Mouse (Mus musculus): ENCODE data around the gene Wdr77. TPM values are rescaled to one million over a fixed set of nuclear protein-coding genes. Genes with fewer than 3 reads are reported as not detected.
"Not testable (repeated sequence)": the region's sequence is repeated elsewhere in the genome, so short reads cannot be mapped to it uniquely, and the experiment has no call there.

Gene Wdr77
- total RNA-seq, 2 experiments from 2014 or later, result 49.6 to 50.6 TPM

DNA sequence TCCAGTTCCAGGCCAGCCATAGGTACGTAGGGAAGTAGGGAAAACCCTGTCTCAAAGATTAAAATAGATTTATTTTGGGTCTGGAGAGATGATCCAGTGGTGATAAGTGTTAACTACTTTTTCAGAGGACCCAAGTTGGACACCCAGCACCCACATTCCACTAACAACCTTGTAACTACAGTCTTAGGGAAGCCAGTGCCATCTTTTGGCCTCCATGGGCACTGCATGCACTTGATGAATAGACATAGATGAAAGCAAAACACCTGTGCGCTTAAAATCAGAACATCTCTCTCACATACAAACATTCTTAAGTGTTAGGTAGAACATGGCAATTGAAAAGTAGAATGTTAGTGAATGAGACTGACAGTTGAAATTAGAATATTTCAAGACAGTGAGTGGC is 1.5 kb downstream of the Wdr77 start:
- peak; percentile 65 for TF ChIP-seq CTCF (conservative IDR thresholded peaks at IDR 0.05)
- no peak overlapping the region for H3K4me3 ChIP-seq
- no peak for DNase-seq (ENCODE audit: low spot score in 2 of 2)
- no peak overlapping the region for H3K27ac ChIP-seq

DNA sequence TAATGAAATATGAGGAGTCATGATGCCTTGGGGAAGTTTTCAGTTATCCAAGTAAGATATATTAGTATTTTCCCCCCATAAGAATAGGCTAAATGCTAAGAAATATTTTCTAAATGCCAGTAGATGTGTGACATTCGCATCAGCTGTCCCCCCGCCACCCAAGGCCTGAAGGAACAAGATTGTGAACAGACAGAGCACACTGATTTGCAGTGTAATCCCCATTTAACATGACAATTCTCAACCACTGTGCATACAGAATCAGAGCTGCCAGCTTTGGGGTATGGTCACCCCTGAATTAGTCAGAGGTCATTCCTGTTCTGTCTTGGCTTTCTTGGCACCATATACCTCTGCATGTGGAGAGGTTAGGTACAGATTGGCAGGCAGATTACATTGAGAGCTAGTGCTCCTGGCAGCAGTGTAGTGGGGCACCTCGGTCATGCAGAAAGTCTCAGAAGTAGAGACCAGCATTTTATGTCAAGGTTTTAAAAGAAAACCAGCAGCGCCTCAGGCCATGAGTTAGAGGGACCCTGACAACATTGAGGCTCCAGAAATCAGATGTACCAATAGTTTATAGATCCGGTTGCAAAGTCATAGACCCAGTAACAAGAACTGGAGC is 12.8 kb downstream of the Wdr77 start:
- DNase-seq (ENCODE audit: low spot score in 2 of 2), result no peak
- Histone ChIP-seq H3K27ac (no peak overlapping the region), H3K4me3 (no peak overlapping the region)
- no peak for TF ChIP-seq CTCF (conservative IDR thresholded peaks at IDR 0.05)

DNA sequence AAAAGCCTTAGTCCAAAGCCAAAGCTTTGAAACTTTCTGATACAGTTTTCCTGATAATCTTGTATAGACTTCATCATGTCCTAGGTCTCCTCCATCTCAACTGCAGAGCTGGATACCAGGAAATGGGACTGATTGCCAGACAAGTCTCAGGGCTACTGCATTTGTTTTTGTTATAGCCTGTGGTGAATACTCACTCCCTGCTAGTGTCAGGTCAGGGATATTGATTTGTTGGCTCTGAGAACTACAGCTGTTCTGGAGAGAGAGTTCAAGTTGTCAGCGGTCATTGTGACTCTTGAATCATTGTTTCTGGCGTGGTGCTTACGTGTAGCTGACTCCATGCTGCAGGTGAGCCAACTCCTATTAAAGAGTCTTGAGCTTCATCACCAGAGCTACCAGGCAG is 14.2 kb downstream of the Wdr77 start, which contains the start of gene Ovgp1:
Ovgp1 (plus strand) TSS at position 301 of the 400 bp plus-strand sequence.
- no peak within 1 kb of the TSS for H3K4me3 ChIP-seq
- TF ChIP-seq CTCF (conservative IDR thresholded peaks at IDR 0.05), result no peak

DNA sequence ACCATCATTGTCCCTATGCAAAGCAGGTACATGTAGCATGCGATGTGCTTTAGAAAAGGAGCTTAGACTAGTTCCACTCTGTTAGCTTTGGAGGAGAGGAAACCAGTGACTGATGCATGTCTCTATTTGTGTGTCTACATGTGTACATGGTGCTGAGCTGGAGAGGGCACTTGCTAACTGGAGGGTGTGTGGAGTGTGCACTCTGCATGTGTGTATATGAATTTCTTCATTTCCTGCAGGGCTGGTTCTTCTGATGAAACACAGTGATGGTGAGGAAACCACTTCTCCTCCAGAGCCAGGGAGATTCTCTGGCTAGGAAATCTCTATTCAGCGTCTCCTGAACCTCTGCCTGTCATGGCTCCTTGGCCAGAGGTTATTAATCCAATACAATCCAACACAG is 15.0 kb downstream of the Wdr77 start:
- DNase-seq (ENCODE audit: low spot score in 2 of 2), result no peak
- no peak overlapping the region for H3K27ac ChIP-seq
- H3K4me3 ChIP-seq, result no peak overlapping the region
- TF ChIP-seq CTCF (conservative IDR thresholded peaks at IDR 0.05), result no peak

More for the DNA sequence above, 14.2 kb downstream of the Wdr77 start, which contains the start of gene Ovgp1:
- DNase-seq (ENCODE audit: low spot score in 2 of 2), result no peak
- no peak within 1 kb of the TSS for H3K27ac ChIP-seq

DNA sequence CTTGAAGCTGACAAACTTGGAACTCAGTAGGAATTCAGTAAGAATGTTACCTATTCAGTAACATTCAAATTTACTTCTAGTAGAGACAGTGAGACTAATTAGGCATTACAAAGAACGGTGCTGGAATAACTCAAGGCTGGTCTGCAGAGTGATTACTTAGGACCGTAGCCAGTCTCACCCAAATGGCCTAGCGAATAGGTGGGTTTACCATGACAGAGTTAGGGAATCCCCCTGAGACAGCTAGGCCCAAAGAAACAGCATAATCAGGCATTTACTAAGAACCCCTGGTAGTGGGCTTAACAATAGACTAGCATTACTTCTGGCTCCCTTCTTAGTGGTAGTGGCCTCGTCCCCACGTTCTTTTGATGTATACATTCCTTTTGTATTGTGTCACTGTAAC is 30.4 kb downstream of the Wdr77 start:
- not testable (repeated sequence) for H3K4me3 ChIP-seq

DNA sequence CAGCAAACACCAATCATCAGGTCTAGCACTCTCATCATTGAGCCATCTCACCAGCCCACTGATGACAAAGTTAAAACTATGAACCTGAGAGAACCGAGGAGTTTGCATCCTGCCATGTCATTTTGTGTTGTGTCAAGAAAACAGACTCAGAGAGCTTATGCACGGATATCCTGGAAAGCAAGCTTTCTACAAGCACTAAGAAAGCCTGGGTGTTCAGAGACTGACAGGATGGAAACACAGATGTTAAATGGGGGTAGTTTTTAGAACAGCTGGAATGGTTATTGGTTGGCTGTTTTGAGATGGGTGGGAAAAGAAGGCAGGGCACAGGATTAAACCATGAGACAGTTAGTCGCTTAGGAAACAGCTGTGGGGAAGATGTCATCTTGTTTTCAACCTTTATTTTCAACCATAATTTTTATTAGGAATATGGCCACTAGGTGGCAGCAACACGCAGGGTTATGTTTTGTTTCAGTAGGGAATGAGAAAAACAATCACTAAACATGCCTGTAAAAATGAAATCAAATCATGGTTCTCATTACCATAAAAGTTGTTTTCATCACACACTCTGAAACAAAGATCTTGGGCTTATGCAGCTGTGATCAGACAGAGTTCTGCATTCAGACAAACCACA is 32.6 kb downstream of the Wdr77 start:
- Histone ChIP-seq H3K4me3 (no peak overlapping the region), H3K27ac (no peak overlapping the region)
- peak; percentile 88 for TF ChIP-seq CTCF (conservative IDR thresholded peaks at IDR 0.05)
- peak; percentile 55 to 73 for DNase-seq (ENCODE audit: low spot score in 2 of 2)

More for the DNA sequence above, 30.4 kb downstream of the Wdr77 start:
- DNase-seq (ENCODE audit: low spot score in 2 of 2); H3K27ac ChIP-seq: not testable (repeated sequence)

DNA sequence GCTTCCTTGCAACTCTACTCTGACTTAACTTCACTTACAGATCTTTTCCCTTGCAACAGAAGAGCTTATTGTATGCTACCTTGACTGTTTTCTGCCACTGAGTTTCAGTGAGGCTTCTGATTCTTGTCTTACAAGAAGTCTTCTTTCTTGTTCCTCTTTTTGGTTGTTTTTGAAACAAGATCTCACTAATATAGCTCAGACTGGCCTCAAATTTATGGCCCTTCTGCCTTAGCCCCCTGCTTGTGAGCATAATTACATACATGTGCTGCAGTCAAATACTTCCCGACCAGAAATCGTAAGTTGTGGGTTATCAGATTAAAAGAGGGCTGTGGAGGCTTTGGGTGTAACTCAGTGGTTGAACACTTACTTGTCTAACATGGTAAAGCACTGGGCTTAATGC is 35.6 kb downstream of the Wdr77 start:
- Histone ChIP-seq H3K27ac (no peak overlapping the region), H3K4me3 (no peak overlapping the region)
- no peak for DNase-seq (ENCODE audit: low spot score in 2 of 2)
- no peak for TF ChIP-seq CTCF (conservative IDR thresholded peaks at IDR 0.05)

DNA sequence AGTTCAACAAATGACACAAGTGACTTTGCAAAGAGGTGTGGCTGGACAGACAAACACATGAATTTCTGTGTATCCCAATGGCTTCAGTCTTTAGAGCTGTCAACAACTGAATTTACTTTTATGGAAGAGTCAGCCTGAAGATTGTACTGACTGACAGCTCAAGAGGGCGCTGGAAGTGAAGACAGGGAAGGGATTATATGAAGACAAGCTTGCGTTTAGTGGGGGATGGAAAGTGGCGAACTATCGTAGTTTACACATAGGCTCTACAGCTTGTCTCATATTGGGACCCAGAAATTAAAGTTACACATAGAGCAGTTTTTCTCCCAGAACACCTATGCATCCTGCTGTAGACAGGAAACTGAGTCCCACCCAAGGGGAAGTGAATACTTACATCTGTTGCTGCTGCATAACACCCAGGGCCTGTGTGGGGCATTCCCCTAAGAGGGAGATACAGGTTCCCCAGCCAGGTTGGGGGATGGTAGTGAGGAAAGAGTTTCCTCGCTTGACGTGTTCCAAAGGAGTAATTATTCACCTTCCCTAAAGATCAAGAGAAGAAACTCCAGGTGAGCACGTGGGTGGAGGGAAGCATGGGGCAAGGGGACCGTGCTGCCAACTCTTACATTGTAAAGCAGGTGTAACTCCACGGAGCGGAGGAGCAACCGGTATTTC is 41.7 kb downstream of the Wdr77 start:
- DNase-seq (ENCODE audit: low spot score in 2 of 2), result no peak
- TF ChIP-seq CTCF (conservative IDR thresholded peaks at IDR 0.05), result no peak
- H3K4me3 ChIP-seq, result peak overlapping the region; percentile 38
- no peak overlapping the region for H3K27ac ChIP-seq

DNA sequence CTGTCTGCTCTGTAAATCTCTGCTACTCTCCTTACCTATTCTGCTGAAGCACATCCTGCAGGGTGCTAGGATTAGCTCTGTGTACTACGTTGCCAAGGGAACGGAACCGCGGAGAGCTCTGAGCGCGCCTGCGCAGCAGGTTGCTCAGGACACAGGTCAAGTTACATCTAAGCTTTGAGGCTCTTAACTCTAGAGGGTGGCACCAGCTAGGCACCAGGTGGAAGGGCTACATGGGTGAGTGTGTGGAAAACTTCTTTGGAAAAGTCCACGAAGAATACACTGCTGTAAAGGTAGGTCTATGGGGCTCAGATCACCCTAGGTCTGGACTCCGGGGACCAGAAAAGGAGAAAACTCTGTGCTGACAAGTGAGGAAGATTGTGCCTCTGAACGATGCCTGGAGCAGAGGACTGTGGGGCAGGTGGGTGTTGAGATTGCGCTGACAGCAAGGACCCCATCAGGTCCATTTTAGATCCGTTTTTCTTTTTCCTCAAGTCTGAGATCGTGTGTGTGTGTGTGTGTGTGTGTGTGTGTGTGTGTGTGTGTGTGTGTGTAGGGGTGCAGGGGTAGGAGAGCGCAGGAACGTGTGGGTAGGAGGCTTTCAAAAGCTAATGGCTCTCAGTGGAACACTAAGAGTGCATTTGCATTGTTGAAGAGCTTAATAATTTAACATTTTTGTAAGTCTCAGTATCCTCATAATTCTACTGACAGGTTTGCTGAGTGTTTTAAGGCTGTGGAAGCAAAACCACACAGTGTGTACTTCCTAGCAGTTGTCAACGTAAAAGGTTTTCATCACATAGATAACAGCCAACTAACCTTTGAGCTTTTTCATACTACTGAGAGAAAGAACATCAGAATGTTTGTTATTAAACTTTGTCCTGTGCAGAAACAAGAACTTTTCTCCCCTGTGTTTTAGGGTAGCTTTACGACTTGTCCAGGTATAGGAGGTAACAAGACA is 42.5 kb downstream of the Wdr77 start:
- Histone ChIP-seq H3K4me3 (peak overlapping the region; percentile 38), H3K27ac (no peak overlapping the region)
- no peak for TF ChIP-seq CTCF (conservative IDR thresholded peaks at IDR 0.05)
- peak; percentile 20 to 38 for DNase-seq (ENCODE audit: low spot score in 2 of 2)

DNA sequence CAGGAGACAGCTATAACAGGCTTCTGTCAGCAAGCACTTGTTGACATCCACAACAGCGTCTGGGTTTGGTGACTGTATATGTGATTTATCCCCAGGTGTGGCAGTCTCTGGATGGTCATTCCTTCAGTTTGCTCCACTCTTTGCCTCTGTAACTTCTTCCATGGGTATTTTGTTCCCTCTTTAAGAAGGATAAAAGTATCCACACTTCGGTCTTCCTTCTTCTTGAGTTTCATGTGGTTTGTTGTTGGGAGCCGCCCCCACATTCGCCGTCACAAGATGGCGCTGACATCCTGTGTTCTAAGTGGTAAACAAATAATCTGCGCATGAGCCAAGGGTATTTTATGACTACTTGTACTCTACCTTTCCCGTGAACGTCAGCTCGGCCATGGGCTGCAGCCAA is 44.2 kb downstream of the Wdr77 start:
- not testable (repeated sequence) for H3K4me3 ChIP-seq; DNase-seq (ENCODE audit: low spot score in 2 of 2); H3K27ac ChIP-seq

DNA sequence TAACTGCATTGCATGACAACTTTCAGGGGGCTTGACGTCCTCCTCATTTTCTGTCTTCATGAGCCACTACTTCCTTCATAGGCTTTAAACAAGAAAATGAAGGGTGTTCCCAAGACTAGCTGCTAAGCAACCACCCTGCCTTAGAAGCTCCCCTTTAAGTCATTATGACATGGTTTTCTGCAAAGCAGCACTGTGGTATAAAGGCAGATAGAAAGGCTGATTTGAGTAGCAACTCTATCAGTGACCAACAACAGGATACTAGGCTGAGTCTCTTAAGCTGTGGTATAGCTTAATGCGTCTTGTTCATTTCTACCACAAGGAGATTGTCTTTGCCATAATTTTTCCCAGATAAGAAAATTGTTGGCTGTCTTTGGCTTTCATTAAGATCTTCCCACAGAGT is 55.4 kb downstream of the Wdr77 start, which contains the start of gene Pifo:
Pifo (minus strand) TSS at position 101 of the 400 bp plus-strand sequence.
- Histone ChIP-seq H3K27ac (no peak within 1 kb of the TSS), H3K4me3 (no peak within 1 kb of the TSS)
- TF ChIP-seq CTCF (conservative IDR thresholded peaks at IDR 0.05), result no peak
- no peak for DNase-seq (ENCODE audit: low spot score in 2 of 2)

Other genes starting within 250 kb of the Wdr77 start
- 100 to 1,000 TPM in 1 of 2 experiments, 10 to 100 TPM in 1; 94.6 to 101 TPM for gene Rap1a, start 158.0 kb upstream of the Wdr77 start, total RNA-seq (2021)
- gene Adora3, start 88.5 kb upstream of the Wdr77 start, total RNA-seq (2021), result 1 to 10 TPM in 1 of 2 experiments, under 1 TPM in 1; 0.82 to 1.2 TPM
- gene Tmigd3, start 88.5 kb upstream of the Wdr77 start, total RNA-seq (2021), result 1 to 10 TPM in 1 of 2 experiments, under 1 TPM in 1; 0.37 to 1.1 TPM
- gene I830077J02Rik, start 26.7 kb upstream of the Wdr77 start, total RNA-seq (2021), result 1 to 10 TPM in 1 of 2 experiments, under 1 TPM in 1; 0.98 to 1.2 TPM
- 100 to 1,000 TPM; 250 to 262 TPM for gene Atp5f1, start 730 bp downstream of the Wdr77 start, total RNA-seq (2021)
- gene Ovgp1, start 14.3 kb downstream of the Wdr77 start, total RNA-seq (2021), result 1 to 10 TPM; 2.4 to 3.7 TPM
- gene Pifo, start 55.3 kb downstream of the Wdr77 start, total RNA-seq (2021), result under 1 TPM in 1 of 2 experiments, not detected in 1; 0.72 TPM
- gene Chil5, start 73.4 kb downstream of the Wdr77 start, total RNA-seq (2021), result not detected
- under 1 TPM; 0.42 to 0.87 TPM for gene Chia1, start 153.9 kb downstream of the Wdr77 start, total RNA-seq (2021)
- gene Chil3, start 208.2 kb downstream of the Wdr77 start, total RNA-seq (2021), result not detected